Mouse (Mus musculus) stomach, embryonic 14.5 days (tissue): ENCODE measurements around the gene Scaf1. TPM values are rescaled to one million over a fixed set of nuclear protein-coding genes. Genes with fewer than 3 reads are reported as not detected.

Source experiments
- ATAC-seq: fragments of 200-750 bp; cut with Nextera tagmentation; 2 replicates; pipeline ENCODE4 v1.8.0; 2017; ENCODE audit warnings: low read depth, moderate TSS enrichment; ENCODE audit not compliant: insufficient number of reproducible peaks, insufficient read depth, low FRiP score
- H3K27ac ChIP-seq: fragments of 300-500 bp; sonication (generic); 2 replicates; pipeline ENCODE4 v1.5.1; 2014; ENCODE audit warnings: mild to moderate bottlenecking, low read length, moderate library complexity, mixed read lengths
- H3K27me3 ChIP-seq: fragments of 300-500 bp; sonication (generic); 2 replicates; pipeline ENCODE4 v1.6.1; 2014; ENCODE audit warnings: low read length, control low read depth, mixed read lengths; ENCODE audit not compliant: control insufficient read depth, insufficient read depth
- H3K36me3 ChIP-seq: fragments of 300-500 bp; sonication (generic); 2 replicates; pipeline ENCODE4 v1.6.1; 2014; ENCODE audit warnings: mild to moderate bottlenecking, control low read depth, low read length, moderate library complexity, mixed read lengths; ENCODE audit not compliant: control insufficient read depth, insufficient read depth
- H3K4me1 ChIP-seq: fragments of 300-500 bp; sonication (generic); 2 replicates; pipeline ENCODE4 v1.6.1; 2014; ENCODE audit warnings: low read length, control low read depth, mixed read lengths; ENCODE audit not compliant: control insufficient read depth, insufficient read depth
- H3K4me2 ChIP-seq: fragments of 300-500 bp; sonication (generic); replicated peaks from 2 replicates; pipeline ENCODE4 v1.6.1; 2014; ENCODE audit warnings: low read depth, low read length, control low read depth
- H3K4me3 ChIP-seq: fragments of 300-500 bp; sonication (generic); 2 replicates; pipeline ENCODE4 v1.5.1; 2014; ENCODE audit warnings: low read depth, low read length, control low read depth
- H3K9ac ChIP-seq: fragments of 300-500 bp; sonication (generic); replicated peaks from 2 replicates; pipeline ENCODE4 v1.6.1; 2014; ENCODE audit warnings: low read depth, mild to moderate bottlenecking, control low read depth, low read length, moderate library complexity, mixed read lengths
- H3K9me3 ChIP-seq: fragments of 300-500 bp; sonication (generic); 2 replicates; pipeline ENCODE4 v1.6.1; 2016; ENCODE audit warnings: low read depth, low read length, control low read depth; ENCODE audit not compliant: control insufficient read depth
- WGBS: fragments of 180-500 bp; shearing (Covaris S2); extraction: QIAGEN DNeasy Blood & Tissue Kit; methylation state at CpG from one replicate; pipeline ENCODE4 v1.1.7; 2014; 5-methylcytosine and 5-hydroxymethylcytosine counted together
- polyA plus RNA-seq: library from polyadenylated mRNA; unstranded; fragments of >200 nt; fragmentation: Nextera tagmentation; extraction: Ambion mirVana; gene quantifications from 2 replicates; pipeline ENCODE4 v1.2.1, GENCODE M21; 2014

Gene Scaf1
- polyA plus RNA-seq, 1 experiment from 2014 or later, result 49.8 TPM

DNA sequence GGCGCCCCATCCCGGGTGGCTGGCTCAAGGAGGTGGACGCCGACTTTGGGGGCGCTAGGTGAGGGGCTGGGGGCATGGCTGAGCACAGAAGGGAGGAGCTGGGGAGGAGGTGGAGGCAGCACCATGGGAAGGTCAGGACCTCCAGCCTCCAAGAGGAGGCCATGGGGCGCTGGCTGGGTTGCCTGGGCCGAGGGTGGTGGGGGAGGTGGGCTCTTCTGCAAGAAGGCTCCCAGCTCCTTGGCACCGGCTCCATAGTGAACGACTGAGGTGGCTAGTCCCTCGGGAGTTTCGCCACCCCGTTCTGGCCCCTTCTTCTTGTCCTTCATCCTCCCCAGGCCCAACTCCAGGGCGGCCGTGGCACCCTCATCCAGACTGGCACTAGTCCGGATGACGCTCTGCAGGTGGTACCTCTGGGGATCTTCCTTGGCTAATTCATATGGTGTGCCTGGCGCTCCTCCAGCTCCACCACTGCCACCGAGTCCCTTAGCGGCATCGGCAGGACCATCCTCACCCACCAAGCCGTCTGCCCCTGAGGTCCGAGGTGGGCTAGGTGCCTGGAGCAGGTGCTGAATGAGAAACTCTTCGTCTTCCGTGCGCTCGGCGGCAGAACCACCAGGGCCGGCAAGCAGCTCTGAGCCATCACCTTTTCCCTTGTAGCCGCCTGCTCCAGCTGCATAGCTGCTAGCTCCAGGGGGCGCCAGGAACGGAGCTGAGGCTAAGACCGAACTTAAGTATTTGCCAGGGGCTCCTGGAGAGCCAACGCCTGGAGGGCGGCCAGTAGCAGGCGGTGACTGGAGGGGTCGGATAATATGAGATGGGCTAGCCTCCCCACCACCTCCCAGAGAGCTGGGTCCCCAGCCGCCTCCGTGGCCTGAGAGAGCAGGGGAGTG lies 32.1 kb upstream of the Scaf1 start:
- Histone ChIP-seq H3K9me3 (no peaks in the 10 kb centered on the region), H3K4me3 (no peak overlapping the region), H3K27ac (no peak overlapping the region), H3K9ac (no peak overlapping the region), H3K27me3 (no peaks in the 10 kb centered on the region), H3K4me1 (peaks cover 9% of the 10 kb centered on the region), H3K4me2 (no peak overlapping the region), H3K36me3 (peaks cover 71% of the 10 kb centered on the region)
- WGBS, result 94% methylated on average over 38 of the region's 38 CpGs
- ATAC-seq, result no peak

DNA sequence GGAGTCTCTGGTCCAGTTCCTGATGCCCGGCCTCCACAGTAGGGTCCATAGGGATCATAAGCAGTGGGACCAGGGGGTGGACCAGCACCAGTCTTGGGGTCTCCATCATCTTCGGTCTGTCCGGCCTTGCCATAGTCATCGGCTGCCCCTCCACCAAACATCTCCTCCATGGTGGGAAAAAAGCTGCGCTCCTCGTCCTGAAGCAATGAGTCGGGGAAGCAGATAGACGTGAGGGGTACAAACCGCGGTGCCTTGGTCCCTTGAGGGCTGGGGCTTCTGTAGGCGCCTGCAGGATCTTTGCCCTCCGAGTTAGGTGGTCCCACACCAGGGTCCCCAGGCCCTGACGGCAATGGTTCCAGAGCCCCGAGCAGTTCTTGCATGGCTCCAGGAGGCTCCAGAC lies 31.3 kb upstream of the Scaf1 start:
- Histone ChIP-seq H3K27ac (no peak overlapping the region), H3K4me1 (peaks cover 9% of the 10 kb centered on the region), H3K27me3 (no peaks in the 10 kb centered on the region), H3K9ac (no peak overlapping the region), H3K4me3 (no peak overlapping the region), H3K4me2 (no peak overlapping the region), H3K9me3 (no peaks in the 10 kb centered on the region), H3K36me3 (peaks cover 78% of the 10 kb centered on the region)
- ATAC-seq, result no peak
- 95% methylated on average over 14 of the region's 14 CpGs for WGBS

DNA sequence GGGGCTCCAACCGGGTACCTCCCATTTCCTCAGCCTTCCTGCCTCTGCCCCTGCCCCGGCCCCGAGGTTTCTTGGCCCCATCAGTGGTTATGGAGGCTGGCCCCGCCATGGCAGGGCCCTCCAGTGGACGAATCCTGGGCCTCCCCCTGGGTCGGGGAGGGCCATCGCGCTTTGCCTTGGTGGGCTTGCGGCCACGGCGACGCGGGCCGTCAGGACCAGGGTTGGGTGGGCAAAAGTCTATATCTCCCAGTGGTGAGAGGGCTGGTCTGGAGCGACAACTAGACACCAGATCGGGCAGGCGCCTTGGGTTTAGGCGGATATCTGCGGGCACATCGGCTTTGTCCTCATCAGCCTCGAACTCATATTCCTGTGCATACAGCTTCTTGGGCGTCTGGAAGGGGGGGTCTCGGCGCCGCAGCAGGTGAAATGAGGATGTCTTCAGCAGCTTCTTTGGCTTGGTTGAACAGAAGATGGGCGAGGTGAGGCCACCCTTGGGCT lies 30.7 kb upstream of the Scaf1 start:
- Histone ChIP-seq H3K36me3 (peaks cover 84% of the 10 kb centered on the region), H3K4me3 (no peak overlapping the region), H3K27me3 (no peaks in the 10 kb centered on the region), H3K9ac (no peak overlapping the region), H3K9me3 (no peaks in the 10 kb centered on the region), H3K27ac (no peak overlapping the region), H3K4me2 (no peak overlapping the region), H3K4me1 (peaks cover 9% of the 10 kb centered on the region)
- ATAC-seq, result no peak
- 93% methylated on average over 26 of the region's 26 CpGs for WGBS

DNA sequence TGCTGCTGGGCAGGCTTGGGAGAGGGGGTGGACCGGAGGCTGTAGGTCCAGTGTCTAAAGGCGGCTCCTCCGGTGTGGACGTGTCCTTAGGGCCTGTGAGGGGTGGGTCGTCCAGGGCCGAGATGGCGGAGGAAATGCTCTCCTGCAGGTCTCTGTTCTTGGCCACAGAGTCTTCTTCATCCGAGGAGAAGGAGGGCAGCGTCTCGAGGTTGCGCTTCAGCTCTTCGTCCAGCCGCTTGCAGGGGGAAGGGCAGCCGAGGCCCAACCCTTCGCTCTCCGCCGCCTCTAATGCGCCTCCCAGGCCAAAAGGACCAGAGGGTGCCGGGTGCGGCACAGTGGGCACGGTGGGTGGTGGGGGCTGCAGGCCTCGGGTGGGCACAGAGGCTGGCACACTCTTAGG lies 29.6 kb upstream of the Scaf1 start:
- 96% methylated on average over 22 of the region's 22 CpGs for WGBS
- H3K4me3 ChIP-seq, result no peak overlapping the region
- H3K4me1 ChIP-seq, result peaks cover 4% of the 10 kb centered on the region; the same call in 1 of the 2 replicates
- H3K4me2 ChIP-seq, result no peak overlapping the region
- H3K27ac ChIP-seq, result no peak overlapping the region
- H3K9ac ChIP-seq, result no peak overlapping the region
- H3K9me3 ChIP-seq, result no peaks in the 10 kb centered on the region
- peaks cover 96% of the 10 kb centered on the region for H3K36me3 ChIP-seq
- no peak for ATAC-seq
- no peaks in the 10 kb centered on the region for H3K27me3 ChIP-seq

DNA sequence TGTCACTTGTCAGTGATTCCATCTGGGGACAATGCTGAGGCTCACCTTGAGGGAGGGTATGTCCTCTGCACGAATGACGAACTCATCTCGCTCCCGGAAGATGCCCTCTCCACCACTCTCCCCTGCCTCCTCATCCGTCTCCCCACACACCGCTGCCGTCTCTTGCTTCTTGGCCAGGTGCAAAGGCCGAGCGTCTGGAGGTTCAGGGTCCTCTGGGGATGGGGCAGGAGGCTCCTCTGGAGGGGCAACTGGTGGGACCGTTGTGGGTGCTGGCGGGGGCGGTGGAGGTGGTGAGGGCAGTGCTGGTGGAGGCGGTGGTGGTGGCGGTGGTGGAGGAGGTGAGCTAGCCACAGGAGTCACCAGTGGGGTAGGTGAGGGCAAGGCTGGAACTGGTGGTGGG lies 27.1 kb upstream of the Scaf1 start:
- WGBS, result 91% methylated on average over 14 of the region's 14 CpGs
- H3K4me2 ChIP-seq, result no peak overlapping the region
- ATAC-seq, result no peak
- H3K9ac ChIP-seq, result no peak overlapping the region
- H3K9me3 ChIP-seq, result no peaks in the 10 kb centered on the region
- peaks cover 94% of the 10 kb centered on the region for H3K36me3 ChIP-seq
- no peaks in the 10 kb centered on the region for H3K27me3 ChIP-seq
- H3K4me3 ChIP-seq, result no peak overlapping the region
- H3K27ac ChIP-seq, result no peak overlapping the region
- no peaks in the 10 kb centered on the region for H3K4me1 ChIP-seq

DNA sequence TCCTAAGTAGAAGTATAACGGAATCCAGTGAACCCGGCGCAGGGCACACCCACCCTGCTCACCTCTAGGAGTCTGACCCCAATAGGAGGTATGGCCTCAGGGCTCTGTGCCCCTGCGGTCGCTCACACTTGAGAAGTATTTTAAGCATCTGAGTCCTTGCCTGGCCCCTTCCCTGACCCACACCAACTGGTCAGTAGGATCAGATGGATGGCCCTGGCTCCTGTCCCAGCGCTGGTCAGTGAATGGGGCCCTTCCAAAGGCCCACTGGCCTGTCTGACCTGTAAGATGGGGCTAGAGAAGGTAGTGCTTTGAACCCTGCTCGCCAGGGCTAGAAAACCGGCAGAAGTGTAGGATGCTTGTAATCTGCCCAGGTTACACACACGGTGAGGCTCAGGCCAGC lies 24.7 kb upstream of the Scaf1 start:
- Histone ChIP-seq H3K36me3 (peaks cover 94% of the 10 kb centered on the region), H3K4me3 (no peak overlapping the region), H3K4me1 (no peaks in the 10 kb centered on the region), H3K9ac (no peak overlapping the region), H3K27ac (no peak overlapping the region), H3K9me3 (no peaks in the 10 kb centered on the region), H3K4me2 (no peak overlapping the region), H3K27me3 (no peaks in the 10 kb centered on the region)
- 91% methylated on average over 9 of the region's 9 CpGs for WGBS
- no peak for ATAC-seq

DNA sequence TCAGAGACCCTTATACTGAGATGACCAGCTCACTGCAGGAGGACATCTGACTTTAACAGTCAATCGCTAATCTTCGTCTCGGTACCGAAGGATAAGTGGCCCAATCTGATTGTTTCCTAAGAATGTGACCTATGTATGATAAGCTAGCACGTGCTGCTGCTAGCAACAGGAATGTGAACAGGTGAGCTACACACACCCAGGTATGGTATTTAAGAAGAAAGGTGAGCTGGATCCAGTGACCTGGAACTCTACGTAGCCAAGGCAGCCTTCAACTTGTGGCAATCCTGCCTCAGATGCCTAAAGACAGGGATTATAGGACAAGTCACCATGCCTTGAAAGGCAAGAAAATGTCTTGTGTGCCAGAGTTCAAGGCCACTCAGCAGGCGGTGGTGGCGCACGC lies 22.2 kb upstream of the Scaf1 start:
- Histone ChIP-seq H3K27ac (no peak overlapping the region), H3K4me1 (no peaks in the 10 kb centered on the region), H3K36me3 (peaks cover 94% of the 10 kb centered on the region), H3K27me3 (no peaks in the 10 kb centered on the region), H3K9me3 (no peaks in the 10 kb centered on the region), H3K4me3 (no peak overlapping the region), H3K4me2 (no peak overlapping the region), H3K9ac (no peak overlapping the region)
- ATAC-seq, result no peak
- 92% methylated on average over 9 of the region's 9 CpGs for WGBS

DNA sequence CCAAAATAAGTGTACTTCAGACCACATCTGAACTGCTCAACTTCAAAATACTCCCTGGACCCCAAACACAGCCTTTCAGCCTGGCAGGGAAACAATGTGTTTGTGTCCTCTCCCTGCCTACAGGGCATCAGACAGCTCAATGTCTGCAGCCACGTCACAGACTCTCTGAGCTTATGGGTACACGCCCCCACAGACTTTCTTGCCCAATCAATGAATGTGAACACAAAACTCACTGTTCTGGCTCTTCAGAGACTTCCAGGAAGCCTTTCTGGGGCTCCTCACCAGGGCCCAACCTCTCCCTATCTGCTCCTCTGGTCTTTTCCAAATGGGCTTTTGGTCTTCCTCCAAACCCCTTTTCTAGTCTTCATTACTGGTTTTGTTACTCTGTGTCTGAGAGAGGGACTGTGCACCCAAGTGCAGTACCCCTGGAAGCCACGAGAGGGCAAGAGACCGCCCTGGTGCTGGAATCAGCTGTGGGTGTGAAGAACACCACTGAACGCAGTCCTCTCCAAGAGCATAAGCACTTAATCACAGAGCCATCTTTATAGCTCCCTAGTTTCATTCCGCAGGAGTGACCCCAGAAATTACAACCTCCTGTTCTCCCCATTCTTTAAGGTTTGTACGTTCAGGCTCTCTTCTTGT lies 21.7 kb upstream of the Scaf1 start:
- Histone ChIP-seq H3K4me1 (no peaks in the 10 kb centered on the region), H3K27ac (no peak overlapping the region)
- 72% methylated on average over 7 of the region's 7 CpGs for WGBS

More for the DNA sequence above, 21.7 kb upstream of the Scaf1 start:
- H3K27me3 ChIP-seq, result no peaks in the 10 kb centered on the region
- H3K9ac ChIP-seq, result no peak overlapping the region
- H3K9me3 ChIP-seq, result no peaks in the 10 kb centered on the region
- H3K4me2 ChIP-seq, result no peak overlapping the region
- H3K4me3 ChIP-seq, result no peak overlapping the region
- ATAC-seq, result no peak
- peaks cover 94% of the 10 kb centered on the region for H3K36me3 ChIP-seq
